Mouse (Mus musculus): Measurements from ENCODE around the gene Mchr1.

Gene Mchr1

GRCm38 (mm10) chr15:81277928-81278327 is 42.6 kb downstream of the Mchr1 start:
- no peak for DNase-seq

DNA sequence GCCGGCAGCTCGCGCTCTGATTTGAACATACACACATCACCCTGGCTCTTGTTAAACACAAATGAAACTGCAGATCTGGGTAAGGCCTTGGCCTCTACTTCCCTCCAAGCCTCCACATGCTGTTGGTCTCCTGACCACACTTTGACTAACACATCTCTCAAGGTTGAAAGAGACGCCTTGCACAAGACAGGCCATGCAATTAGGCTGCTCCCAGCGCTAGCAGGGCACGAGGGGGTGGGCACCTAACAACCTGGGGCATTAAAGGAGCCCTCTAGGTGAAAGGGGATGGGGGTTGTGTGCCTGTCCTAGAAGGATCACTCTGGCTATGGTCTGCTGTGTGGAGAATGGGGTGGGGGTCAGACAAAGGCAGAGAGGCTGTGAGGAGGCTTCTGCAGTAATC is 43.4 kb downstream of the Mchr1 start:
- no peak for DNase-seq

DNA sequence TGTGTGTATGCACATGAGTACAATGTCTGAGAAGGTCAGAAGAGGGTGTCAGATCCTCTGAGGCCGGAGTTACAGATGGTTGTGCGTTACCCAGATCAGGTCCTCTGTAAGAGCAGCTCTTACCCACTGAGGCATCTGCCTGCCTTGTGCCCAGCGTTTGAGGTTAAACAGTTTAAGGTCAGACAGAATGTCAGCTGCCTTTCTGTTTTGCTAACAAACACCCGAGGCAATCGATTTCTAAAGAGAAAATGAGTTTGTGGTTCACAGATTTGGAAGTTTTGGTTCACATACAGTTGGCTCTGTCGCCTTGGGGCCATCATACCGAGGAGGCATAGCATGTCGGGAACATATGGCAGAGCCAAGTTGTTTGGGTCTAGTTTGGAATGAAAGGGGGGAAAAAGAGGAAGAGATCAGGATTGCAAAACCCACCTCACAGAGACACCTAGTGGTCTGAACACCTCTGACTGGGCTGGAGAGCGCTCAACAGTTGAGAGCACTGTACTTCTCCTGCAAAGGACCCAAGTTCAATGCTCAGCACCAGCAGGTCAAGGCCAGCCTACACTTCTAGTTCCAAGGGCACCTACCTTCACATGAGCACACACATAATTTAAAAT is 48.9 kb downstream of the Mchr1 start:
- no peak for DNase-seq
